ENCODE assay signal across 28 mouse cellular contexts in the genomic region with DNA sequence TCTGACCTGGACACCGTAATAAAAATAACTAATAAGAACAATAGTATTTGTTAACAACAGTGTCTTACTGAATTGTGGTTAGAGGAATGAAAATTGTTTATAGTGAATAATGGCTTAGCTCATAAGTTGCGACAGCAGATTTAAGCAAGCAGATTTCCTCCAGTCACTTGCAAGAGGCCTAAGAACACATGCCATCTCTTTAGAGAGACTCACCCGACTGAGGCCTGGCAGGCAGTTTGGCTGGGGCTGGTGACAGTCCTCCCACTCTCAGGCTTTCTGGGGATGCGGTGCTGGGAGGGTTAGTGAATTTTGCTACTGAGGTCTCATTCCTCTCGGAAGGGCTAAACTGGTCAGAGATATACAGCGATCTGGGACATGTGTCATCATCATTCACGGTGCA. TPM values are rescaled to one million over a fixed set of nuclear protein-coding genes. Genes with fewer than 3 reads are reported as not detected.
"Had no signal": no experiment of that assay in that cellular context is flagged by ENCODE, and none has a peak within 500 bp of the region (broad histone marks: within the 10 kb centered on the region; RNA-seq: fewer than 3 reads in every experiment).

No protein-coding gene starts in this region.

- H3K4me1 ChIP-seq: limb, embryonic 10.5 days; limb, embryonic 12.5 days; liver, embryonic 13.5 days; liver, embryonic 15.5 days had no signal

- H3K9ac ChIP-seq: hindbrain, embryonic 12.5 days; hindbrain, embryonic 14.5 days; intestine, embryonic 15.5 days; limb, embryonic 12.5 days; liver, embryonic 13.5 days; liver, embryonic 15.5 days had no signal

- H3K27me3 ChIP-seq: hindbrain, embryonic 12.5 days; intestine, embryonic 15.5 days; limb, embryonic 12.5 days; liver, embryonic 13.5 days; liver, embryonic 15.5 days had no signal

- DNase-seq: gastrocnemius, adult 2 months; gastrocnemius, postnatal 10 days; gastrocnemius, postnatal 25 days; heart, postnatal 10 days; heart, postnatal 4 days; kidney, adult 18-20 months; kidney, adult 8-10 months; kidney, postnatal 10 days; kidney, postnatal 25 days; kidney, postnatal 4 days; liver; liver, embryonic 13.5 days had no signal

- H3K4me2 ChIP-seq: heart, embryonic 11.5 days; hindbrain, embryonic 12.5 days; hindbrain, embryonic 14.5 days; intestine, embryonic 15.5 days; limb, embryonic 12.5 days; liver, embryonic 11.5 days; liver, embryonic 13.5 days; liver, embryonic 15.5 days had no signal

- ATAC-seq: hindbrain, embryonic 16.5 days; inflammation-experienced regulatory T-cells, adult 6 months; intestine, embryonic 15.5 days; intestine, postnatal 0 days had no signal

- H3K27ac ChIP-seq: gastrocnemius, adult 2 months; hindbrain, embryonic 10.5 days; hindbrain, embryonic 12.5 days; hindbrain, embryonic 14.5 days; intestine, embryonic 15.5 days; layer of hippocampus, adult 2 months; left cerebral cortex, adult 2 months; limb, embryonic 10.5 days; limb, embryonic 12.5 days; liver, embryonic 13.5 days; liver, embryonic 15.5 days had no signal

- H3K36me3 ChIP-seq: hindbrain, embryonic 10.5 days; hindbrain, embryonic 12.5 days; intestine, embryonic 15.5 days; limb, embryonic 10.5 days; limb, embryonic 12.5 days; liver, embryonic 13.5 days; liver, embryonic 15.5 days had no signal

- H3K9me3 ChIP-seq: hindbrain, embryonic 10.5 days; hindbrain, embryonic 12.5 days; intestine, embryonic 15.5 days; limb, embryonic 10.5 days; limb, embryonic 12.5 days; liver, embryonic 13.5 days; liver, embryonic 15.5 days had no signal

- H3K4me3 ChIP-seq: gastrocnemius, adult 2 months; hindbrain, embryonic 10.5 days; hindbrain, embryonic 12.5 days; intestine, embryonic 15.5 days; layer of hippocampus, adult 2 months; left cerebral cortex, adult 2 months; limb, embryonic 10.5 days; limb, embryonic 12.5 days; liver, embryonic 13.5 days; liver, embryonic 15.5 days had no signal

RNA-seq across cellular contexts. Expression of a gene that starts 10.3 kb away (rescaled TPM):
- polyA plus RNA-seq: heart, embryonic 11.5 days; heart, embryonic 14.5 days; heart, embryonic 16.5 days; hindbrain, embryonic 10.5 days; hindbrain, embryonic 12.5 days; hindbrain, embryonic 14.5 days; hindbrain, embryonic 16.5 days; inflammation-experienced regulatory T-cells, adult 6 months; limb, embryonic 10.5 days; limb, embryonic 12.5 days; liver, embryonic 11.5 days; liver, embryonic 13.5 days; liver, embryonic 15.5 days had no signal

RNA-seq across cellular contexts. Expression of a gene that starts 34.2 kb away (rescaled TPM):
- polyA plus RNA-seq: heart, embryonic 11.5 days; heart, embryonic 14.5 days; inflammation-experienced regulatory T-cells, adult 6 months had no signal
